In the genomic region with DNA sequence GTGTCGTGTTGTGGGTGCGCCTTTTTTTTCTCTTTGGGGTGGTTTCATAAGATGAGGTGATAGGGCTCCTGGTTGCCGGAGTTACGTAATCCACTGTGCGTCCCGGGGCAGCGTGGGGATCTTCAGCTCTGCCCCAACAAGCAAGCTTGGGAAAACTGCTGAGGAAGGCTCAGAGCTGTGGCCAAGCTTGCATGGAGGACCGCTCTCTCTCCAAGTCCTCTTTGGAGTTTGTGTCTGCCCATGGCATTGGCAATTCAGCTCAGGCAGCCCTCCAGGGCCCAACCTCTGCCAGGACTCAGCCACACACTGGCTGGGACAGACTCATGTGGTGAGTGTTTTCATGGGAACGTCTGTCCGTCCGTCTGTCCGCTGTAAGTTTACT, we compare ENCODE assay signal across 10 mouse cellular contexts.
DNase-seq lines count a peak whose midpoint lies in the region; ATAC-seq and TF ChIP-seq lines count a peak whose summit lies in the region.
"Had no signal": no experiment of that assay in that cellular context is flagged by ENCODE, and none has a peak within 500 bp of the region (broad histone marks: within the 10 kb centered on the region; RNA-seq: fewer than 3 reads in every experiment).

No protein-coding gene starts in this region.

- WGBS in kidney, adult 2 months: 75% methylated on average over 12 of the region's 12 CpGs
- WGBS in forebrain, embryonic 13.5 days: 56% methylated on average over 12 of the region's 12 CpGs
- WGBS in limb, embryonic 15.5 days: 57% methylated on average over 12 of the region's 12 CpGs

- no peaks in the 10 kb centered on the region for H3K9me3 ChIP-seq in forebrain, embryonic 13.5 days (replicated peaks)
- no peaks in the 10 kb centered on the region for H3K9me3 ChIP-seq in limb, embryonic 15.5 days

- no peaks in the 10 kb centered on the region for H3K27me3 ChIP-seq in kidney, adult 2 months (replicated peaks; ENCODE audit: control insufficient read depth, insufficient read depth, low read length)
- no peaks in the 10 kb centered on the region for H3K27me3 ChIP-seq in forebrain, embryonic 13.5 days
- no peaks in the 10 kb centered on the region for H3K27me3 ChIP-seq in limb, embryonic 15.5 days
- H3K27me3 ChIP-seq: Patski had no signal

- TF ChIP-seq POLR2A in kidney, adult 2 months (IDR thresholded peaks at IDR 0.05; ENCODE audit: low read depth, low read length): no peak

- no peak overlapping the region for H3K4me3 ChIP-seq in kidney, adult 2 months (ENCODE audit: insufficient read depth, low read depth, low read length)
- H3K4me3 ChIP-seq in forebrain, embryonic 13.5 days: peak overlapping the region; percentile 14; the same call in 1 of the 2 replicates
- H3K4me3 ChIP-seq in limb, embryonic 15.5 days: peak overlapping the region; percentile 10

- H3K9ac ChIP-seq in forebrain, embryonic 13.5 days: peak overlapping the region; percentile 48; the same call in 1 of the 2 replicates
- H3K9ac ChIP-seq in limb, embryonic 15.5 days: no peak overlapping the region
- H3K9ac ChIP-seq: lung, embryonic 14.5 days had no signal

- ATAC-seq in forebrain, embryonic 13.5 days: peak; percentile 16; the same call in 1 of the 2 replicates
- ATAC-seq in limb, embryonic 15.5 days (ENCODE audit: insufficient number of reproducible peaks, low FRiP score, low TSS enrichment, low read depth): no peak
- ATAC-seq: Patski had no signal

- peak overlapping the region; percentile 45 for H3K4me2 ChIP-seq in forebrain, embryonic 13.5 days
- peak overlapping the region; percentile 32 for H3K4me2 ChIP-seq in limb, embryonic 15.5 days
- H3K4me2 ChIP-seq: lung, embryonic 14.5 days had no signal

- H3K36me3 ChIP-seq in kidney, adult 2 months (ENCODE audit: control insufficient read depth, insufficient read depth, low read length): no peaks in the 10 kb centered on the region
- peaks cover 19% of the 10 kb centered on the region for H3K36me3 ChIP-seq in forebrain, embryonic 13.5 days (ENCODE audit: poor library complexity, severe bottlenecking)
- peaks cover 29% of the 10 kb centered on the region for H3K36me3 ChIP-seq in limb, embryonic 15.5 days

- peak; percentile 59 for DNase-seq in kidney, adult 2 months
- no peak for DNase-seq in kidney, postnatal 14 days
- peak; percentile 58 to 61 for DNase-seq in adrenal gland, postnatal 36 days
- no peak for DNase-seq in thymus, postnatal 0 days (ENCODE audit: low spot score)
- no peak for DNase-seq in thymus, postnatal 10 days (ENCODE audit: low spot score in 2 of 2)
- DNase-seq in spleen, postnatal 10 days (ENCODE audit: low spot score in 2 of 2): no peak
- DNase-seq: lung, embryonic 14.5 days had no signal

- H3K4me1 ChIP-seq in kidney, adult 2 months (ENCODE audit: control insufficient read depth, insufficient read depth, low read length): peaks cover 15% of the 10 kb centered on the region
- peaks cover 71% of the 10 kb centered on the region for H3K4me1 ChIP-seq in forebrain, embryonic 13.5 days
- H3K4me1 ChIP-seq in limb, embryonic 15.5 days: peaks cover 53% of the 10 kb centered on the region

- no peak overlapping the region for H3K27ac ChIP-seq in kidney, adult 2 months (ENCODE audit: insufficient read depth, low read depth, low read length)
- H3K27ac ChIP-seq in forebrain, embryonic 13.5 days: peak overlapping the region; percentile 95
- H3K27ac ChIP-seq in limb, embryonic 15.5 days: peak overlapping the region; percentile 79

- TF ChIP-seq CTCF in kidney, adult 2 months (conservative IDR thresholded peaks at IDR 0.05; ENCODE audit: insufficient read depth, insufficient read length, low read depth, low read length): no peak

Comparison
In these comparisons a context has a peak if more than half of its experiments do, and no peak if none do; other contexts are left out.
1. DNase-seq: peak in kidney, adult 2 months (single experiment) and adrenal gland, postnatal 36 days (2 of 2); none in kidney, postnatal 14 days (single experiment), thymus, postnatal 0 days (single experiment), thymus, postnatal 10 days (0 of 2) and spleen, postnatal 10 days (0 of 2).